Mouse (Mus musculus) olfactory bulb, adult 2 months (tissue): ENCODE measurements around the gene Gm21885.

ENCODE experiments used
- CTCF ChIP-seq: fragments of 200-500 bp; IDR thresholded peaks from 2 replicates; pipeline ENCODE4 v1.5.1; 2012; ENCODE audit warnings: low read depth, mild to moderate bottlenecking, low read length, moderate library complexity; ENCODE audit not compliant: insufficient read depth
- POLR2A ChIP-seq: fragments of 200-500 bp; IDR thresholded peaks from 2 replicates; pipeline ENCODE4 v1.6.1; 2012; ENCODE audit warnings: mild to moderate bottlenecking, low read depth, low read length, moderate library complexity; ENCODE audit not compliant: insufficient read depth

DNA sequence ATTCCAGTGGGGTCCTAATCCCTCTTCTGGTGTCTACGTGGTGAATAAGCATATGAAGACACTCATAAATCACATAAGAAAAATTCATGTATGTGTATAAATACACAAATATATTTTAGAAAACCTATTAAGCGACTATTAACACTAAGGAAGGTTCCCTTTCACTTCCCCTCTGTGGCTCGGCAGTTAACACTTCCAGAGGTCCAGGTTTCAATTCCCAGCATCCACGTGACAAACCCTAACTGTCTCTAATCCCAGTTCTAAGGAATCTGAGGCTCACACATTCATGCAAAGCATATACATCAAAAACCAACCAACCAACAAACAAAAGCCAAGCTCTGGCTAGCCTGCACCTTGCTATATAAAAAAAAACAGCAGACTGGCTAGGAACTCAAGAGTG lies 35.8 kb downstream of the Gm21885 start:
- TF ChIP-seq CTCF = no peak
- TF ChIP-seq POLR2A = no peak
